Mouse (Mus musculus): ENCODE data around the gene Tmem215. TPM values are rescaled to one million over a fixed set of nuclear protein-coding genes. Genes with fewer than 3 reads are reported as not detected.

Tmem215 gene
- not detected in 2 replicates for polyA plus RNA-seq (2012; ENCODE audit: insufficient read depth, insufficient read length, low replicate concordance, missing spikeins)

- H3K27ac ChIP-seq (ENCODE audit: insufficient read depth, low read depth, low read length) = no peak within 1 kb of the TSS
- peak within 1 kb of the TSS; percentile 32 for H3K4me3 ChIP-seq (ENCODE audit: insufficient read depth, low read depth, low read length)
- peaks cover 6% of the 10 kb centered on the region; the same call in 1 of the 2 replicates for H3K4me1 ChIP-seq (ENCODE audit: control insufficient read depth, insufficient read depth, low read length)
- 91% methylated on average over 10 of the region's 10 CpGs for WGBS
- no peak for TF ChIP-seq POLR2A (IDR thresholded peaks at IDR 0.05; ENCODE audit: insufficient read depth, low read depth, low read length)
- no peak for TF ChIP-seq CTCF (IDR thresholded peaks at IDR 0.05; ENCODE audit: insufficient read depth, low read depth, low read length)
These were observed at the start of gene Tmem215 for GRCm38 (mm10) chr4:40471880-40472279. Gene Tmem215, plus strand, starts transcription at chr4:40472180.

- WGBS = 82% methylated on average over 5 of the region's 5 CpGs
- Histone ChIP-seq H3K4me3 (ENCODE audit: insufficient read depth, low read depth, low read length) (no peak overlapping the region), H3K27ac (ENCODE audit: insufficient read depth, low read depth, low read length) (no peak overlapping the region), H3K4me1 (ENCODE audit: control insufficient read depth, insufficient read depth, low read length) (no peaks in the 10 kb centered on the region)
- TF ChIP-seq CTCF (IDR thresholded peaks at IDR 0.05; ENCODE audit: insufficient read depth, low read depth, low read length) (no peak), POLR2A (IDR thresholded peaks at IDR 0.05; ENCODE audit: insufficient read depth, low read depth, low read length) (no peak)
These were observed 40.1 kb upstream of the Tmem215 start for GRCm38 (mm10) chr4:40431916-40432315.

- TF ChIP-seq POLR2A (IDR thresholded peaks at IDR 0.05; ENCODE audit: insufficient read depth, low read depth, low read length) (no peak), CTCF (IDR thresholded peaks at IDR 0.05; ENCODE audit: insufficient read depth, low read depth, low read length) (no peak)
- Histone ChIP-seq H3K4me1 (ENCODE audit: control insufficient read depth, insufficient read depth, low read length) (no peaks in the 10 kb centered on the region), H3K27ac (ENCODE audit: insufficient read depth, low read depth, low read length) (no peak overlapping the region), H3K4me3 (ENCODE audit: insufficient read depth, low read depth, low read length) (no peak overlapping the region)
- WGBS = 89% methylated on average over 3 of the region's 3 CpGs
These were observed 38.6 kb upstream of the Tmem215 start for GRCm38 (mm10) chr4:40433379-40433778.

GRCm38 (mm10) chr4:40434388-40434787 lies 37.6 kb upstream of the Tmem215 start:
- WGBS = 41% methylated on average over 1 of the region's 1 CpGs
- TF ChIP-seq CTCF (IDR thresholded peaks at IDR 0.05; ENCODE audit: insufficient read depth, low read depth, low read length) = no peak
- TF ChIP-seq POLR2A (IDR thresholded peaks at IDR 0.05; ENCODE audit: insufficient read depth, low read depth, low read length) = no peak
- H3K4me1 ChIP-seq (ENCODE audit: control insufficient read depth, insufficient read depth, low read length) = no peaks in the 10 kb centered on the region
- no peak overlapping the region for H3K27ac ChIP-seq (ENCODE audit: insufficient read depth, low read depth, low read length)
- no peak overlapping the region for H3K4me3 ChIP-seq (ENCODE audit: insufficient read depth, low read depth, low read length)

- TF ChIP-seq POLR2A (IDR thresholded peaks at IDR 0.05; ENCODE audit: insufficient read depth, low read depth, low read length) (no peak), CTCF (IDR thresholded peaks at IDR 0.05; ENCODE audit: insufficient read depth, low read depth, low read length) (no peak)
- 92% methylated on average over 9 of the region's 9 CpGs for WGBS
These were observed 28.4 kb upstream of the Tmem215 start for GRCm38 (mm10) chr4:40443565-40443964.

GRCm38 (mm10) chr4:40472700-40473530 lies 935 bp downstream of the Tmem215 start:
- 6% methylated on average over 55 of the region's 55 CpGs for WGBS
- peak overlapping the region; percentile 32 for H3K4me3 ChIP-seq (ENCODE audit: insufficient read depth, low read depth, low read length)

More at GRCm38 (mm10) chr4:40443565-40443964, 28.4 kb upstream of the Tmem215 start:
- Histone ChIP-seq H3K4me3 (ENCODE audit: insufficient read depth, low read depth, low read length) (no peak overlapping the region), H3K4me1 (ENCODE audit: control insufficient read depth, insufficient read depth, low read length) (no peaks in the 10 kb centered on the region), H3K27ac (ENCODE audit: insufficient read depth, low read depth, low read length) (no peak overlapping the region)

GRCm38 (mm10) chr4:40473911-40474310 lies 1.9 kb downstream of the Tmem215 start:
- Histone ChIP-seq H3K4me3 (ENCODE audit: insufficient read depth, low read depth, low read length) (no peak overlapping the region), H3K27ac (ENCODE audit: insufficient read depth, low read depth, low read length) (no peak overlapping the region), H3K4me1 (ENCODE audit: control insufficient read depth, insufficient read depth, low read length) (peaks cover 6% of the 10 kb centered on the region; the same call in 1 of the 2 replicates)
- 86% methylated on average over 9 of the region's 9 CpGs for WGBS
- TF ChIP-seq CTCF (IDR thresholded peaks at IDR 0.05; ENCODE audit: insufficient read depth, low read depth, low read length) = no peak
- no peak for TF ChIP-seq POLR2A (IDR thresholded peaks at IDR 0.05; ENCODE audit: insufficient read depth, low read depth, low read length)

More at GRCm38 (mm10) chr4:40472700-40473530, 935 bp downstream of the Tmem215 start:
- Histone ChIP-seq H3K27ac (ENCODE audit: insufficient read depth, low read depth, low read length) (no peak overlapping the region), H3K4me1 (ENCODE audit: control insufficient read depth, insufficient read depth, low read length) (peaks cover 6% of the 10 kb centered on the region; the same call in 1 of the 2 replicates)
- TF ChIP-seq POLR2A (IDR thresholded peaks at IDR 0.05; ENCODE audit: insufficient read depth, low read depth, low read length) = no peak
- TF ChIP-seq CTCF (IDR thresholded peaks at IDR 0.05; ENCODE audit: insufficient read depth, low read depth, low read length) = no peak

GRCm38 (mm10) chr4:40477963-40478362 lies 6.0 kb downstream of the Tmem215 start:
- TF ChIP-seq CTCF (IDR thresholded peaks at IDR 0.05; ENCODE audit: insufficient read depth, low read depth, low read length) = no peak
- TF ChIP-seq POLR2A (IDR thresholded peaks at IDR 0.05; ENCODE audit: insufficient read depth, low read depth, low read length) = no peak
- Histone ChIP-seq H3K4me1 (ENCODE audit: control insufficient read depth, insufficient read depth, low read length) (peaks cover 3% of the 10 kb centered on the region; the same call in 1 of the 2 replicates), H3K4me3 (ENCODE audit: insufficient read depth, low read depth, low read length) (no peak overlapping the region), H3K27ac (ENCODE audit: insufficient read depth, low read depth, low read length) (no peak overlapping the region)
- 95% methylated on average over 5 of the region's 5 CpGs for WGBS

- Histone ChIP-seq H3K4me1 (ENCODE audit: control insufficient read depth, insufficient read depth, low read length) (no peaks in the 10 kb centered on the region), H3K4me3 (ENCODE audit: insufficient read depth, low read depth, low read length) (no peak overlapping the region), H3K27ac (ENCODE audit: insufficient read depth, low read depth, low read length) (no peak overlapping the region)
- WGBS = 61% methylated on average over 6 of the region's 6 CpGs
- TF ChIP-seq POLR2A (IDR thresholded peaks at IDR 0.05; ENCODE audit: insufficient read depth, low read depth, low read length) (no peak), CTCF (IDR thresholded peaks at IDR 0.05; ENCODE audit: insufficient read depth, low read depth, low read length) (no peak)
These were observed 14.6 kb downstream of the Tmem215 start for GRCm38 (mm10) chr4:40486546-40486945.
